Mouse (Mus musculus) heart, embryonic 12.5 days (tissue): ENCODE measurements around the gene Mpped2. TPM values are rescaled to one million over a fixed set of nuclear protein-coding genes. Genes with fewer than 3 reads are reported as not detected.

Source experiments
- ATAC-seq: fragments of 200-750 bp; cut with Nextera tagmentation; 2 replicates; pipeline ENCODE4 v1.8.0; 2017; ENCODE audit warnings: moderate TSS enrichment, moderate library complexity; ENCODE audit not compliant: insufficient number of reproducible peaks, low FRiP score
- H3K27ac ChIP-seq: fragments of 300-500 bp; sonication (generic); 2 replicates; pipeline ENCODE4 v1.5.1; 2016; ENCODE audit warnings: mild to moderate bottlenecking, moderate library complexity; ENCODE audit not compliant: poor library complexity, severe bottlenecking
- H3K27me3 ChIP-seq: fragments of 300-500 bp; sonication (generic); replicated peaks from 2 replicates; pipeline ENCODE4 v1.6.1; 2016; ENCODE audit warnings: mild to moderate bottlenecking, moderate library complexity
- H3K36me3 ChIP-seq: fragments of 300-500 bp; sonication (generic); 2 replicates; pipeline ENCODE4 v1.6.1; 2016; ENCODE audit warnings: mild to moderate bottlenecking, moderate library complexity
- H3K4me1 ChIP-seq: fragments of 300-500 bp; sonication (generic); replicated peaks from 2 replicates; pipeline ENCODE4 v1.6.1; 2016; ENCODE audit warnings: mild to moderate bottlenecking
- H3K4me2 ChIP-seq: fragments of 300-500 bp; sonication (generic); 2 replicates; pipeline ENCODE4 v1.6.1; 2016; ENCODE audit warnings: mild to moderate bottlenecking, moderate library complexity
- H3K4me3 ChIP-seq: fragments of 300-500 bp; sonication (generic); 2 replicates; pipeline ENCODE4 v1.5.1; 2016; ENCODE audit warnings: mild to moderate bottlenecking
- H3K9ac ChIP-seq: fragments of 300-500 bp; sonication (generic); 2 replicates; pipeline ENCODE4 v1.6.1; 2016; ENCODE audit warnings: mild to moderate bottlenecking, moderate library complexity
- H3K9me3 ChIP-seq: fragments of 300-500 bp; sonication (generic); replicated peaks from 2 replicates; pipeline ENCODE4 v1.6.1; 2016; ENCODE audit warnings: mild to moderate bottlenecking, moderate library complexity
- WGBS: fragments of 180-500 bp; shearing (Covaris S2); methylation state at CpG from one replicate; pipeline ENCODE4 v1.1.7; 2016; 5-methylcytosine and 5-hydroxymethylcytosine counted together
- polyA plus RNA-seq: library from polyadenylated mRNA; unstranded; fragments of >200 nt; fragmentation: Nextera tagmentation; extraction: Ambion mirVana; gene quantifications from 2 replicates; pipeline ENCODE4 v1.2.1, GENCODE M21; 2016

Mpped2 gene
- polyA plus RNA-seq, 1 experiment from 2014 or later = 114 TPM

GRCm38 (mm10) chr2:106705664-106706063 is 12.6 kb downstream of the Mpped2 start:
- 86% methylated on average over 5 of the region's 5 CpGs for WGBS
- Histone ChIP-seq H3K27me3 (no peaks in the 10 kb centered on the region), H3K9me3 (no peaks in the 10 kb centered on the region), H3K9ac (no peak overlapping the region), H3K36me3 (peaks cover 47% of the 10 kb centered on the region), H3K4me3 (no peak overlapping the region), H3K4me2 (no peak overlapping the region), H3K4me1 (peaks cover 34% of the 10 kb centered on the region), H3K27ac (no peak overlapping the region)
- no peak for ATAC-seq

- 78% methylated on average over 2 of the region's 2 CpGs for WGBS
- H3K27me3 ChIP-seq = no peaks in the 10 kb centered on the region
- no peak overlapping the region for H3K4me2 ChIP-seq
- ATAC-seq = no peak
- no peak overlapping the region for H3K27ac ChIP-seq
- H3K4me3 ChIP-seq = no peak overlapping the region
- H3K9ac ChIP-seq = no peak overlapping the region
- peaks cover 40% of the 10 kb centered on the region for H3K36me3 ChIP-seq
- H3K9me3 ChIP-seq = no peaks in the 10 kb centered on the region
- H3K4me1 ChIP-seq = peaks cover 47% of the 10 kb centered on the region
Observed at GRCm38 (mm10) chr2:106707136-106707535, 14.1 kb downstream of the Mpped2 start.

- no peak overlapping the region for H3K4me2 ChIP-seq
- H3K27me3 ChIP-seq = no peaks in the 10 kb centered on the region
- peaks cover 43% of the 10 kb centered on the region for H3K4me1 ChIP-seq
- H3K36me3 ChIP-seq = peaks cover 26% of the 10 kb centered on the region
- no peak overlapping the region for H3K27ac ChIP-seq
- H3K9ac ChIP-seq = peak overlapping the region; percentile 20; the same call in 1 of the 2 replicates
- no peaks in the 10 kb centered on the region for H3K9me3 ChIP-seq
- WGBS = 39% methylated on average over 7 of the region's 7 CpGs
- no peak for ATAC-seq
- no peak overlapping the region for H3K4me3 ChIP-seq
Observed at GRCm38 (mm10) chr2:106710862-106711477, 17.9 kb downstream of the Mpped2 start.

- no peaks in the 10 kb centered on the region for H3K9me3 ChIP-seq
- no peak for ATAC-seq
- H3K27ac ChIP-seq = no peak overlapping the region
- H3K9ac ChIP-seq = peak overlapping the region; percentile 20; the same call in 1 of the 2 replicates
- 61% methylated on average over 6 of the region's 6 CpGs for WGBS
- H3K4me2 ChIP-seq = no peak overlapping the region
- no peak overlapping the region for H3K4me3 ChIP-seq
- peaks cover 46% of the 10 kb centered on the region for H3K4me1 ChIP-seq
- peaks cover 26% of the 10 kb centered on the region for H3K36me3 ChIP-seq
- no peaks in the 10 kb centered on the region for H3K27me3 ChIP-seq
Observed at GRCm38 (mm10) chr2:106711506-106711905, 18.4 kb downstream of the Mpped2 start.

GRCm38 (mm10) chr2:106713151-106713550 is 20.1 kb downstream of the Mpped2 start:
- Histone ChIP-seq H3K9me3 (no peaks in the 10 kb centered on the region), H3K9ac (no peak overlapping the region), H3K4me2 (no peak overlapping the region), H3K4me3 (no peak overlapping the region), H3K27ac (no peak overlapping the region), H3K4me1 (peaks cover 46% of the 10 kb centered on the region), H3K36me3 (peaks cover 18% of the 10 kb centered on the region), H3K27me3 (no peaks in the 10 kb centered on the region)
- no peak for ATAC-seq
- WGBS = 33% methylated on average over 4 of the region's 4 CpGs

GRCm38 (mm10) chr2:106715674-106716364 is 22.8 kb downstream of the Mpped2 start:
- H3K36me3 ChIP-seq = peaks cover 13% of the 10 kb centered on the region
- H3K27me3 ChIP-seq = no peaks in the 10 kb centered on the region
- no peak overlapping the region for H3K4me3 ChIP-seq
- H3K9me3 ChIP-seq = no peaks in the 10 kb centered on the region
- 87% methylated on average over 10 of the region's 10 CpGs for WGBS
- H3K9ac ChIP-seq = no peak overlapping the region
- H3K27ac ChIP-seq = no peak overlapping the region
- peaks cover 61% of the 10 kb centered on the region for H3K4me1 ChIP-seq
- ATAC-seq = no peak
- no peak overlapping the region for H3K4me2 ChIP-seq

GRCm38 (mm10) chr2:106716365-106716717 is 23.3 kb downstream of the Mpped2 start:
- 72% methylated on average over 7 of the region's 7 CpGs for WGBS
- Histone ChIP-seq H3K27me3 (no peaks in the 10 kb centered on the region), H3K4me3 (no peak overlapping the region), H3K27ac (no peak overlapping the region), H3K4me2 (no peak overlapping the region), H3K9ac (no peak overlapping the region), H3K36me3 (peaks cover 13% of the 10 kb centered on the region), H3K9me3 (no peaks in the 10 kb centered on the region), H3K4me1 (peaks cover 59% of the 10 kb centered on the region)
- no peak for ATAC-seq

- Histone ChIP-seq H3K9ac (no peak overlapping the region), H3K4me2 (no peak overlapping the region), H3K9me3 (no peaks in the 10 kb centered on the region), H3K27ac (no peak overlapping the region), H3K36me3 (peaks cover 7% of the 10 kb centered on the region), H3K4me3 (no peak overlapping the region), H3K27me3 (no peaks in the 10 kb centered on the region), H3K4me1 (peaks cover 45% of the 10 kb centered on the region)
- no peak for ATAC-seq
- 73% methylated on average over 5 of the region's 5 CpGs for WGBS
Observed at GRCm38 (mm10) chr2:106718888-106719287, 25.8 kb downstream of the Mpped2 start.

GRCm38 (mm10) chr2:106719434-106719833 is 26.4 kb downstream of the Mpped2 start:
- no peaks in the 10 kb centered on the region for H3K9me3 ChIP-seq
- H3K4me1 ChIP-seq = peaks cover 45% of the 10 kb centered on the region
- H3K4me3 ChIP-seq = no peak overlapping the region
- H3K36me3 ChIP-seq = peaks cover 7% of the 10 kb centered on the region
- no peak overlapping the region for H3K27ac ChIP-seq
- no peak for ATAC-seq
- 86% methylated on average over 3 of the region's 3 CpGs for WGBS
- no peak overlapping the region for H3K4me2 ChIP-seq
- H3K27me3 ChIP-seq = no peaks in the 10 kb centered on the region
- no peak overlapping the region for H3K9ac ChIP-seq

- Histone ChIP-seq H3K9ac (no peak overlapping the region), H3K4me1 (peaks cover 43% of the 10 kb centered on the region), H3K9me3 (no peaks in the 10 kb centered on the region), H3K36me3 (peaks cover 8% of the 10 kb centered on the region), H3K4me3 (no peak overlapping the region), H3K27ac (no peak overlapping the region), H3K27me3 (no peaks in the 10 kb centered on the region), H3K4me2 (no peak overlapping the region)
- 46% methylated on average over 5 of the region's 5 CpGs for WGBS
- no peak for ATAC-seq
Observed at GRCm38 (mm10) chr2:106720644-106721043, 27.6 kb downstream of the Mpped2 start.

GRCm38 (mm10) chr2:106722020-106722419 is 29.0 kb downstream of the Mpped2 start:
- 88% methylated on average over 4 of the region's 4 CpGs for WGBS
- no peaks in the 10 kb centered on the region for H3K27me3 ChIP-seq
- no peak overlapping the region for H3K27ac ChIP-seq
- H3K36me3 ChIP-seq = peaks cover 19% of the 10 kb centered on the region
- H3K4me1 ChIP-seq = peaks cover 44% of the 10 kb centered on the region
- H3K4me3 ChIP-seq = no peak overlapping the region
- no peak for ATAC-seq
- H3K4me2 ChIP-seq = no peak overlapping the region
- no peaks in the 10 kb centered on the region for H3K9me3 ChIP-seq
- H3K9ac ChIP-seq = no peak overlapping the region
